Mouse (Mus musculus) stomach, postnatal 0 days (tissue): ENCODE measurements around the gene Gcc2. TPM values are rescaled to one million over a fixed set of nuclear protein-coding genes. Genes with fewer than 3 reads are reported as not detected.

Source experiments
- ATAC-seq: fragments of 200-750 bp; cut with Nextera tagmentation; 2 replicates; pipeline ENCODE4 v1.8.0; 2017; ENCODE audit not compliant: low FRiP score, low TSS enrichment
- DNase-seq: peaks from one replicate; pipeline ENCODE4 v3.0.0-alpha.2; 2016; ENCODE audit warnings: low spot score
- H3K27ac ChIP-seq: fragments of 300-500 bp; sonication (generic); replicated peaks from 2 replicates; pipeline ENCODE4 v1.5.1; 2014; ENCODE audit warnings: mild to moderate bottlenecking, control low read depth
- H3K27me3 ChIP-seq: fragments of 300-500 bp; sonication (generic); 2 replicates; pipeline ENCODE4 v1.6.1; 2014; ENCODE audit warnings: low read length; ENCODE audit not compliant: control insufficient read depth, insufficient read depth
- H3K36me3 ChIP-seq: fragments of 300-500 bp; sonication (generic); 2 replicates; pipeline ENCODE4 v1.6.1; 2014; ENCODE audit warnings: low read length, mixed read lengths; ENCODE audit not compliant: control insufficient read depth, insufficient read depth
- H3K4me1 ChIP-seq: fragments of 300-500 bp; sonication (generic); replicated peaks from 2 replicates; pipeline ENCODE4 v1.6.1; 2014; ENCODE audit warnings: antibody characterized with exemption; ENCODE audit not compliant: control insufficient read depth, insufficient read depth
- H3K4me2 ChIP-seq: fragments of 300-500 bp; sonication (generic); replicated peaks from 2 replicates; pipeline ENCODE4 v1.6.1; 2014; ENCODE audit warnings: low read depth, mild to moderate bottlenecking, control low read depth, moderate library complexity
- H3K4me3 ChIP-seq: fragments of 300-500 bp; sonication (generic); 2 replicates; pipeline ENCODE4 v1.5.1; 2014; ENCODE audit warnings: low read depth, low read length, control low read depth
- H3K9ac ChIP-seq: fragments of 300-500 bp; sonication (generic); 2 replicates; pipeline ENCODE4 v1.6.1; 2014; ENCODE audit warnings: mild to moderate bottlenecking, low read length, control low read depth, mixed read lengths
- H3K9me3 ChIP-seq: fragments of 300-500 bp; sonication (generic); 2 replicates; pipeline ENCODE4 v1.6.1; 2016; ENCODE audit warnings: low read length; ENCODE audit not compliant: control insufficient read depth
- CTCF ChIP-seq: IDR thresholded peaks from 2 replicates; pipeline ENCODE4 v1.5.1; 2016; ENCODE audit warnings: antibody characterized with exemption, low read depth, mild to moderate bottlenecking, moderate library complexity
- EP300 ChIP-seq: optimal IDR thresholded peaks from 2 replicates; pipeline ENCODE3; 2016; ENCODE audit warnings: antibody characterized with exemption
- WGBS: fragments of 180-500 bp; shearing (Covaris S2); extraction: QIAGEN DNeasy Blood & Tissue Kit; methylation state at CpG from one replicate; pipeline ENCODE4 v1.1.7; 2014; 5-methylcytosine and 5-hydroxymethylcytosine counted together
- polyA plus RNA-seq: library from polyadenylated mRNA; unstranded; fragments of >200 nt; fragmentation: Nextera tagmentation; extraction: Ambion mirVana; gene quantifications from 2 replicates; pipeline ENCODE4 v1.2.1, GENCODE M21; 2015

The Gcc2 gene
- polyA plus RNA-seq, 1 experiment from 2014 or later = 65.7 TPM

DNA sequence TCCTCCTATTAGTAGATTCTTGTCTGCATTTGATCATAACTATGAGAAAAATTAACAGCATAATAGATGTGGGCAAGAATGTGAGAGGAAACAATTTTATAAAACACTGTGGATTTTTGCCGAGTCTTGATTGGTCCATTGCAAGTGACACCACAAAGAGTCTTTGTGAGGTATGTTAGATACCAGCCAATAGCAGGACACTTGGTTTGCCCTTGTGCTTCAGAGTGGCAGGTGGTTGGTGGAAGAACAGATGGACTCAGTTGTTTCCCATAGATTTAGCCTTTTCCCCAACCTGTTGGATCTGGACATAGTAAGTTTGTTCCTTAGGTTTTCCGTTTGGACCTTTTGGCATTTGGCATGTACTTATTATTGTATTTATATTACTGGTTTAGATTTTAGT lies 44.1 kb upstream of the Gcc2 start:
- no peak overlapping the region for H3K4me3 ChIP-seq
- no peak overlapping the region for H3K4me2 ChIP-seq
- H3K36me3 ChIP-seq = no peaks in the 10 kb centered on the region
- H3K27me3 ChIP-seq = no peaks in the 10 kb centered on the region
- DNase-seq = no peak
- no peaks in the 10 kb centered on the region for H3K4me1 ChIP-seq
- WGBS = 93% methylated on average over 2 of the region's 2 CpGs
- H3K27ac ChIP-seq = no peak overlapping the region
- TF ChIP-seq EP300 (no peak), CTCF (no peak)
- H3K9ac ChIP-seq = no peak overlapping the region
- H3K9me3 ChIP-seq = no peaks in the 10 kb centered on the region
- no peak for ATAC-seq

DNA sequence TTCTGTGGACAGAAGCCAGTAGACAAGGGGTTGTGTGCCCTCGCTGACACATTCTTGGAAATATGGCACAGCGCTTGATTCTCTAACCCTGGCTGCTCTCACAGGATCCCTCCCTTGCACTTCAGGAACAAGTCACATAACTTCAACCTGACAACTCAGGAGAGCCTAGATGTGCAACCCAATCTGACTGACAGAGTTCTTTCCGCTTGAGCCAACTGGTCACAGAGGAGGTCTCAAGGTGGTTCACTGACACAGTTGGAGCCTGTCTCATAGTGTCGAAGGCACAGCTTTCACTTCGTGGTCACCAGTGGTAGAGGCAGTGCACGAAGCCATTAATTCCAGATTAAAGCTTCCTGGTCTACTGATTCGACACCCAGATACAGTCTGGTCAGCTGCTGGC lies 43.1 kb upstream of the Gcc2 start:
- 79% methylated on average over 7 of the region's 7 CpGs for WGBS
- ATAC-seq (no peak; the same call in 1 of the 2 replicates), DNase-seq (no peak)
- H3K4me3 ChIP-seq = no peak overlapping the region
- H3K4me1 ChIP-seq = no peaks in the 10 kb centered on the region
- H3K36me3 ChIP-seq = no peaks in the 10 kb centered on the region
- no peak overlapping the region for H3K4me2 ChIP-seq
- no peaks in the 10 kb centered on the region for H3K27me3 ChIP-seq
- H3K27ac ChIP-seq = no peak overlapping the region
- no peak for TF ChIP-seq EP300
- TF ChIP-seq CTCF = no peak
- no peak overlapping the region for H3K9ac ChIP-seq
- H3K9me3 ChIP-seq = no peaks in the 10 kb centered on the region

DNA sequence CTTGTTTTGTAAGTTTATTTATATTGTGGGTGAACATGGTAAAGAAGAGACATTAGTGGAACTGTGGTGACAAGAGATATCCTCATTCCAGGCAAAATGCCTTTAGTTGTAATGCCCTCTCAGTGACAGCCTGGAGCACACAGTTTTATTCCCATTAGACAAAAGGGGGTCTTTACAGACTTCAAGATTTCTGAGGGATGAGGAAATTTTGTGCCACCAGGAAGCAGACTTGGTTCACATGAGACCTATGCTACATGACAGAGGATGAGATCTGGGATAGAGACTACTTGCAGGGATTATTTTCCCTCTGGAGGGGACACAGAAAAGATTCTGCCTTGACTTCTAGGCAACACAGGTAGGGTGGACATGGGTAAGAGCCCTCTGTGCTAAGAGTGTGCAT lies 40.8 kb upstream of the Gcc2 start:
- Histone ChIP-seq H3K4me3 (no peak overlapping the region), H3K4me2 (no peak overlapping the region), H3K9me3 (no peaks in the 10 kb centered on the region), H3K4me1 (no peaks in the 10 kb centered on the region), H3K27me3 (no peaks in the 10 kb centered on the region), H3K27ac (no peak overlapping the region), H3K9ac (no peak overlapping the region), H3K36me3 (no peaks in the 10 kb centered on the region)
- ATAC-seq = no peak
- no peak for TF ChIP-seq CTCF
- TF ChIP-seq EP300 = no peak
- no peak for DNase-seq

DNA sequence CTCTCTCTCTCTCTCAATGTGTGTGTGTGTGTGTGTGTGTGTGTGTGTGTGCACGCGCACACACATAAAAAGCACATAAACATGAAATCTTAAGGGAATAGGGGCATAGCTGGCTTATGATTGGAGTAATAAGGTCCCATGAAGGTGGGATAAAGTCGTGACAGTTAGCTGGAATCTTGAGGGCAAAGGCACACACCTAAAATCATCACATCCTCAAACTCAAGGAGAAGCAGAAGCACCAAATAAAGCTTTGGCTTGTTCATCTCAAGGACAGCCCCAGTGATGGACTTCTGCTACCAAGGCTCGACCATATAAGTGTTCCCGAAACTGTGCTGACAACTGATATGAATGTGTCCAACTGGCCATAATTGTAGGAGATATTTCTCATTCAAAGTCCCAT lies 40.4 kb upstream of the Gcc2 start:
- Histone ChIP-seq H3K27ac (no peak overlapping the region), H3K27me3 (no peaks in the 10 kb centered on the region), H3K9ac (no peak overlapping the region), H3K4me3 (no peak overlapping the region), H3K36me3 (no peaks in the 10 kb centered on the region), H3K4me1 (no peaks in the 10 kb centered on the region), H3K9me3 (no peaks in the 10 kb centered on the region), H3K4me2 (no peak overlapping the region)
- TF ChIP-seq EP300 = no peak
- no peak for TF ChIP-seq CTCF
- no peak for DNase-seq
- 78% methylated on average over 5 of the region's 5 CpGs for WGBS
- ATAC-seq = no peak

DNA sequence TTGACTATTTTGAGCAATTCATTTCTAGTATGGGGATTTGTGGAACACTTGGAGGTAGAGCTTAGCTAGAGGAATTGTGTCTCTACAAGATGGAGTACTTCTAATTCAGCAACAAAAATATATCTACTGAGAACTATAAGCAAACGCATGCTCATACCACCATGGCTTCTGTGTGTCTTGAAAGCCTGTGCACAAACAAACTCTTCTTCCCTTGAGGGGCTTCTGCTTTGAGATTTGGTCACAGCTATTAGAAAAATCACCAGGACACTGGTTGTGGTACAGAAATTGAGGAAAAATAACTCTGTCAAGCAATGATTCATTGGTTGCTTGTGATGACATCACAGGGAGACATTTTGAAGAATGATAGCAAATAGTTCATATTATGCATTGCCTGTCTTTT lies 39.9 kb upstream of the Gcc2 start:
- no peak overlapping the region for H3K4me2 ChIP-seq
- 86% methylated on average over 1 of the region's 1 CpGs for WGBS
- ATAC-seq (no peak), DNase-seq (no peak)
- no peak overlapping the region for H3K27ac ChIP-seq
- no peak overlapping the region for H3K4me3 ChIP-seq
- no peaks in the 10 kb centered on the region for H3K36me3 ChIP-seq
- H3K27me3 ChIP-seq = no peaks in the 10 kb centered on the region
- H3K9me3 ChIP-seq = no peaks in the 10 kb centered on the region
- H3K4me1 ChIP-seq = no peaks in the 10 kb centered on the region
- no peak overlapping the region for H3K9ac ChIP-seq
- TF ChIP-seq CTCF (no peak), EP300 (no peak)

DNA sequence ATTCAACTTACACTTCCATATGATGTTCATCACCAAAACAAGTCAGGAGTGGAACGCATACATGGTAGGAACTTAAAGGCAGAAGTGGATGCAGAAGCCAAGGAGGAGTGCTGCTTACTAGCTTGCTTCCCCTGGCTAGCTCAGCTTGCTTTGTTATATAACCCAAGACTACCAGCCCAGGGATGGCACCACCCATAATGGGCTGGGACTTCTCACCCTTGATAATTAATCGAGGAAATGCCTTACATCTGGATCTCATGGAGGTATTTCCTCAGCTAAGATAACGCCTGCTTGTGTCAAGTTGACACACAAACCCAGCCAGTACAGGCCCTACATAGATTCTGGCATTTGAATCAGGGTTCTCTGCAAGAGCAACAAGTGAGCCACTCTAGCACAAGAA lies 37.9 kb upstream of the Gcc2 start:
- DNase-seq (no peak), ATAC-seq (no peak)
- no peak overlapping the region for H3K9ac ChIP-seq
- H3K36me3 ChIP-seq = no peaks in the 10 kb centered on the region
- H3K9me3 ChIP-seq = no peaks in the 10 kb centered on the region
- no peaks in the 10 kb centered on the region for H3K4me1 ChIP-seq
- 76% methylated on average over 3 of the region's 3 CpGs for WGBS
- H3K4me3 ChIP-seq = no peak overlapping the region
- no peak overlapping the region for H3K27ac ChIP-seq
- no peak for TF ChIP-seq EP300
- TF ChIP-seq CTCF = no peak
- H3K4me2 ChIP-seq = no peak overlapping the region
- H3K27me3 ChIP-seq = no peaks in the 10 kb centered on the region
